Mouse (Mus musculus): ENCODE results near the gene Nat8l.

Gene Nat8l

DNA sequence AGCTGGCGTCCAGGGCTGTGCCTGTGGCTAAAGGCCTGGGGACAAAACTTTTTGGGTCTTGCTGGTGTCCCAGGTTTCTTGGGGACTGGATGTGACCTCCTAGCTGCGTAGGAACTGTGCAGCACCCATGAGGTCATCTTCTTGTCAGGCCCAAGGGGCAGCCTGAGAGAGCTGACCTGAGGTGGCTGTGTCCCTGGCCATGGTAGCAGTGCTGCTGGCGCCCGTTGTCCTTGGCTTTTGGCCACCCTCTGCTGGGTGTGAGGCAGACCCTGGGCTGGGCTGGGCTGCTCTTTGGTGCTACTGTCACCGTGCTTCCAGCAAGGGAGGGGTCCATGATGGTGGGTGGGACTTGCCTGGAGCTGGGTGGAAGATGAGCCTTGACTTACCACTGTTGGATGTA, 8.8 kb downstream of the Nat8l start:
- DNase-seq, result no peak

DNA sequence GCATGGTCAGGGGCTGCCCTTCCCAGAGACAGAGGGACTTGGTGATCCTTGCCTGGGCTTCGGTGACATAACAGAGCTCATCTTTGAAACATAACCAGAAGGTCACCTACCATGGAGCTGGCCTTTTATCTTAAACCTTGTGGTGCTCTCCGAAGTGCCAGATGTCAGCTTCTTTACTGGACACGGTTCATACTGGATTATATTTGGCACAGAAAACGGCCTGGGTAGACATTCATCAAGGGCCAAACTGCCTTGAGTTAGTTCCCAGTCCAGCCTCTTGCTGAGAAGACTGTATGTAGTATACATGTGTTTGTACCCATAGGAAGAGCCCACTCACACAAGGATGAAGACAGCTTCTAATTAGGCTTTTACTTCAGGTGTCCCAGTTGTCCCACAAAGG, 11.0 kb downstream of the Nat8l start:
- DNase-seq, result no peak

DNA sequence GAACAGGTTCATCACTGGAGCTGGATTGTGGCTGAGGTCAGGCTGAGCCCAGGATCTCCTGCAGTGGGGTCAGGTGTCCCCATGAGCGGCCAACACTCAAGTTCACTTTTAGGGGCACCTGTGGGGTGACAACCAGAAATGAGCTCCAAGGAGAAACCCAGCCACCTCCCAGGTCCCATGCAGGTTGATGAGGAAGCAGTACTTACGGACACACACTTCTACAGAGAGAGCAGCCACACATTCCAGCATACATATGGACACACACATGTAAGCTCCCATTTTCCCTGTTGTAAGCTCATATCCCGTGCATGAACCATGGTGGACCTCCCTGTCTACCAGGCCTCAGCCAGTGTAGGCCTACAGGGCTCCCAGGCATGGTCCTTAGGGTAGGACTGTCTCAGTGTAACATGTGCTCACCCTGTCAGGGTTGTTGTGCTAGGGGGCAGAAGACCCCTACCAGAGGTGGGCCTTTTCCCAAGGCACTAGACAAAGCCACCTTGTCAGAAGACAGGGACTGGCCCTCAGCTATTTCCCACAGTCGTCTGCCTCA, 11.7 kb downstream of the Nat8l start:
- DNase-seq, result no peak

DNA sequence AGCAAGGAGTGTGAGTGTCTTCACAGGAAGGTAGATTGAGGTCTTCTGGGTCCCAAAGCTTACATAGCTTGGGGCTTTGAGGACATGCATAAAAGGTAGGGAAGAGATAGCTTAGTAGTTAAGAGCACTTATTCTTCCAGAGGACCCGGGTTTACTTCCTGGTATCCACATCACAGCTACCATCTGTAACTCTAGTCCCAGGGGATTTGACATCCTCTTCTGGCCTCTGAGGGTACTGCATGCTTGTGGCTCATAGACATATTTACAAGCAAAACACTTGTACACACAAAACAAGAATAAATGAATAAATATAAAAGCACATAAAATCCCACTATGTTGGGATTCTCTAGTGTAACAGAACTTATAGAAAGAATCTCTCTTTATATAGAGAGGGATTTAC, 18.9 kb downstream of the Nat8l start:
- no peak for DNase-seq

DNA sequence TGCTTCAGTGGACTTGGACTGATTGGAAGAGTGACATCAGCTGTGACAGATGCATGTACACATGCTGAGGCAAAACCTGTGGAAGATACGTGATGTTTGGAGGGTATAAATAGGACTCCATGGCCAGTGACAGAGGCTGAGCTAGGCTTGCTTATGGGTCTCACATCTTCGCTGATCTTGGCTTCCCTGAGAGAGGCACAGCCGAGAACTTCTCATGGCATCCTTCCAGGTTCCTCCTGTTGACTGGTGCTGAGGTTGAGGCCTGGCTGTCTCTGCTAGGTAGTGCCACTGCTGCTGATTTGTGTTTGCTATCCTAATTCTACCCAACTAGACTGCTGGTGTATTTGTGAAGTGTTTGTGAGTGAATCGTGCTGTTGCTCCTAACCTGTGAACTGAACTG, 23.2 kb downstream of the Nat8l start:
- DNase-seq, result no peak

GRCm38 (mm10) chr5:34030101-34030500, 34.3 kb downstream of the Nat8l start:
- no peak for DNase-seq

DNA sequence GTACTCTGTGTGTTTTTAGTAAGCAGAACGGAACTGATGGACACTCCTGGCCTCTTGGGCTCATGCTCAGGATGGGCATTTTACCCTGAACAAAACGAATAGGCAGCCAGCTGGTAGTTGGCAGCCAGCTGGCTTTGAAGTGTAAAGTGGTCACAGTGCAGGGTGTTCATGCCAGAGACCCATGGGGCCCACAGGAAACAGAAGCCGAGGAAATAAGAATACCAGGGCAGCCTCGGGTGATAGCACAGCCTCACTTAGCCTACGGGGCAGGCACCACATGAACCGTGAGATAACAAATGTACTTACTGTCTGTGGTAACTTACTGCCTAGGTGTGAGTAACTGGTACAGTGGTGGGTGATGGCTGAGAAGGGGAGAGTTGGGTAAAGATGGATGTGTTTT, 35.2 kb downstream of the Nat8l start:
- no peak for DNase-seq

GRCm38 (mm10) chr5:34032520-34032919, 36.7 kb downstream of the Nat8l start:
- DNase-seq, result no peak
